Mouse (Mus musculus): ENCODE measurements at regions not wholly inside any gene's neighbourhood (a gene's known extent, or its start where the extent isn't known, plus 50 kb on each side); places are given as distances from the start of the nearest gene placed in this dataset.

- no peak for DNase-seq
Measured at GRCm38 (mm10) chr13:34395010-34395409, 50.0 kb upstream of the Slc22a23 start.

Data from adrenal gland, postnatal 14 days (tissue).